Mouse (Mus musculus): ENCODE results near the gene Ankrd36. TPM values are rescaled to one million over a fixed set of nuclear protein-coding genes. Genes with fewer than 3 reads are reported as not detected.

Gene Ankrd36
- polyA plus RNA-seq, 1 experiment from 2014 or later: 0.09 TPM

DNA sequence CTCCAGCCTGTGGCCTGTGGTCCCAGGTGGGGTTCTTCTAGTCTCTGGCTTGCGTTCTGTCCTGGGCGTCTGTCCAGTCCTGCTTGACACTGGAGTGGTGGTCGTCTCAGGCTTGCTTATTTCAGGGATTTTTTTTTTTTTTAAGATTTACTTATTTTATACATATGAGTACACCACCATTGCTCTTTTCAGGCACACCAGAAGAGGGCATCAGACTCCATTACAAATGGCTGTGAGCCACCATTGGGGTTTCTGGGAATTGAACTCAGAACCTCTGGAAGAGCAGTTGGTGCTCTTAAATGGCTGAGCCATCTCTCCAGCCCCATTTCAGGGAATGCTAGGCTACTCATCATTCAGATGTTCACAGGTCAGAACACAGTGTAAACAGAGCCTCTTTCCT lies 9.2 kb upstream of the Ankrd36 start:
- Histone ChIP-seq H3K4me3 (no peak overlapping the region), H3K4me2 (no peak overlapping the region), H3K9me3 (no peaks in the 10 kb centered on the region), H3K27ac (no peak overlapping the region), H3K27me3 (no peaks in the 10 kb centered on the region), H3K4me1 (no peaks in the 10 kb centered on the region), H3K36me3 (no peaks in the 10 kb centered on the region), H3K9ac (no peak overlapping the region)
- 56% methylated on average over 3 of the region's 3 CpGs for WGBS
- ATAC-seq (ENCODE audit: borderline replicate concordance, extremely low read depth, low FRiP score, low TSS enrichment): no peak

DNA sequence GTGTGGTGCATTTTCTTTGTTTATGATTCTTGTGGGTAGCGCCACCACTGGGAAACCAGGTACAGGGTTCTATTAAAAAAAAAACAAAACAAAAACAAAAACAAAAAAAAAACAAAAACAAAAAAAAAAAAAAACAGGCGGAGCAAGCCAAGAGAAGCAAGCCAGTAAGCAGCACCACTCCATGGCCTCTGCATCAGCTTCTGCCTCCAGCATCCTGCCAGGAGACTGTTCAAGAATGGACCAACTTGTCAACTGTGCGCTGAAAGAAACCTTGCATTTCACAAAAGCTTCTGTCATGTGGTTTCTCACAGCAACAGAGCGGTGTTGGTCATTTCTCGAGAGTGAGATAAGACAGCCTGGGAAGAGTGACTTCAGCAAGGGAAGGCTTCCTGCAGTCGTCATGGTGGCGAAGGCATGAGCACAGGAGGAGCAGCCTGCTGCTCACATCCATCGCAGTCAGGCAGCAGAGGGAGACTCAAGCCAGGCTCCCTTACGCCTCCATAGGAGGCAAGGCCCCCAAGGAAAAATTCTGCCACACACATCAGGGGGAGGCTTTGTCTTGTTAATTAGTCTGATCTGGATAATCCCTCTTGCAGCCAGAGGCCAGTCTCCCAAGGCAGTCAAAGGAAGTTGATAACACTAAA lies 6.7 kb upstream of the Ankrd36 start:
- no peaks in the 10 kb centered on the region for H3K9me3 ChIP-seq
- no peaks in the 10 kb centered on the region for H3K36me3 ChIP-seq
- H3K27me3 ChIP-seq: no peaks in the 10 kb centered on the region
- ATAC-seq (ENCODE audit: borderline replicate concordance, extremely low read depth, low FRiP score, low TSS enrichment): no peak
- no peak overlapping the region for H3K9ac ChIP-seq
- H3K27ac ChIP-seq: no peak overlapping the region
- WGBS: 29% methylated on average over 9 of the region's 9 CpGs
- no peak overlapping the region for H3K4me3 ChIP-seq
- H3K4me2 ChIP-seq: no peak overlapping the region
- no peaks in the 10 kb centered on the region for H3K4me1 ChIP-seq

DNA sequence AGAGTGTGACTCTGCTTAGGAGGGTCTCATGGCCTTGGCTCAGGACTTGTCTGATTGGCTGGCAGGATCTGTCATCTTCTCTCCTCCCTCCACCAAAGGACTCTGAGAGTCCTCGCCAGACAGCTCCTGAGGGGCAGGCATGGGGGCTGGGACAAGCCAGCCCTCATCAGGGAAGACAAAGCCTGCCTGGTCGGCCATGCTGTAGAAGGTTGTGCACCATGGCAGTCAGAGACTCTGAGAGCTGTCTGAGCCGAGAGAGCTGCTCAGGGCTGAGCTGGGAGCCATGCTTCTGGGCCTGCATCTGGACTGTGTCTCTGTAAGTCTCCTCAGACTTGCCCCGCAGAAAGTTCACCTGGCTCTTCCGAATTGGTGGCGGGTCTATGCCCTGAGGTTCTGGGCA lies 5.6 kb upstream of the Ankrd36 start:
- Histone ChIP-seq H3K9ac (no peak overlapping the region), H3K4me2 (no peak overlapping the region), H3K4me1 (no peaks in the 10 kb centered on the region), H3K9me3 (no peaks in the 10 kb centered on the region), H3K27ac (no peak overlapping the region), H3K4me3 (no peak overlapping the region), H3K27me3 (no peaks in the 10 kb centered on the region), H3K36me3 (no peaks in the 10 kb centered on the region)
- no peak for ATAC-seq (ENCODE audit: borderline replicate concordance, extremely low read depth, low FRiP score, low TSS enrichment)
- 63% methylated on average over 6 of the region's 6 CpGs for WGBS

DNA sequence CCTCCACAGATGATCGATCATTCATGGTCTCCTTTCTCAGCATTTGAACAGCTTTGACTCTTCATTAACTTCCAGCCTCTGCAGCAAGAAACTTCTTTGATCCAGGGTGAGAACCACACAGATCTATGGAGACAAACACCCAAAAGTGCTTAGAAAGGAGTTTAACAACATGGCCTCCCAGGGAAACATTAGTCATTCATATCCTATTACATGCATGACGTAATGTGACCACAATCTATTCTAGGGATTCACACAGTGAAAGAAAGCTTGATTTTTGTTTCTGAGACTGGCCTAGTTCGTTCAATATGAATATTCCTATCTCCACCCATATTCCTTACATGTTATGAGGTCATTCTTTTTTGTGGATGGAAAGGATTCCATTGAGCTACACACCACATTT lies 3.9 kb upstream of the Ankrd36 start:
- H3K4me1 ChIP-seq: no peaks in the 10 kb centered on the region
- no peak overlapping the region for H3K4me2 ChIP-seq
- no peak for ATAC-seq (ENCODE audit: borderline replicate concordance, extremely low read depth, low FRiP score, low TSS enrichment)
- H3K27me3 ChIP-seq: no peaks in the 10 kb centered on the region
- no peak overlapping the region for H3K27ac ChIP-seq
- H3K4me3 ChIP-seq: no peak overlapping the region
- 84% methylated on average over 3 of the region's 3 CpGs for WGBS
- no peaks in the 10 kb centered on the region for H3K36me3 ChIP-seq
- H3K9me3 ChIP-seq: no peaks in the 10 kb centered on the region
- H3K9ac ChIP-seq: no peak overlapping the region

DNA sequence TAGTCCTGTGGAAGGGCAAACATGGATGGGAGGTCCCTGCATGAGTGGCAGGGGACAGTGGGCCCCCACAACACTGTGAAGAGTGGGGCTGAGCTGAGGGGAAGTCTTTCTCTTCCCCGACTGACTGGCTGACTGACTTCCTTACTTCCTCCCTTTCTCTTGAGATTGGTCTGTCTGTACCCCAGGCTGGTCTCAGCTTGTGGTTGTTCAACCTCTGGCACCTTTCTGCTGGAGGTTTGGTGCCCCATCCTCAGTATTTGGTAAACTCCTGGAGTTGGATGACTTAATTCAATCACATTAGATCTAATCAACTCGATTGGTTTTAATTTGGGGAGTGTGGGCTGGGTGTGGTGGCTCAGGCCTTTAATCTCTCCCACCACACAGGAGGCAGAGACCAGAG lies 3.0 kb upstream of the Ankrd36 start:
- Histone ChIP-seq H3K27me3 (no peaks in the 10 kb centered on the region), H3K4me3 (no peak overlapping the region), H3K36me3 (no peaks in the 10 kb centered on the region), H3K9me3 (no peaks in the 10 kb centered on the region), H3K4me2 (no peak overlapping the region), H3K9ac (no peak overlapping the region), H3K4me1 (no peaks in the 10 kb centered on the region), H3K27ac (no peak overlapping the region)
- 49% methylated on average over 2 of the region's 2 CpGs for WGBS
- no peak for ATAC-seq (ENCODE audit: borderline replicate concordance, extremely low read depth, low FRiP score, low TSS enrichment)

DNA sequence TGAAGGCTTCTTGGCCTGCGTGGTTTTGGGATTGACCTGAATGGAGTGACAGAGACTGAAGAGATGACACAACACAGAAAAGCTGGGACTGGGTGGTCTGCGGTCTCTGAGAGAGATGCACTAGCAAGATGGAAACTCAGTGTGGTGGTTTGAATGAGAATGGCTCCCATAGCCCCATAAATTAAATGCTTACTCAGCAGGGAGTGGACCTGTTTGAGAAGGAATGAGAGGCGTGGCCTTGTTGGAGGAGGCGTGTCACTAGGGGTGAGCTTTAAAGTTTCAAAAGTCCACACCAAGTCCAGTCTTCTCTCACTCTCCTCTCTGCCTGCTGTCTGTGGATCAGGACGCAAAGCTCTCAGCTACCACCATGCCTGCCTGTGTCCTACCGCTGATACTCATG lies 1.8 kb upstream of the Ankrd36 start:
- no peaks in the 10 kb centered on the region for H3K4me1 ChIP-seq
- 95% methylated on average over 6 of the region's 6 CpGs for WGBS
- H3K9me3 ChIP-seq: no peaks in the 10 kb centered on the region
- no peak overlapping the region for H3K27ac ChIP-seq
- H3K4me2 ChIP-seq: no peak overlapping the region
- no peak overlapping the region for H3K9ac ChIP-seq
- no peak for ATAC-seq (ENCODE audit: borderline replicate concordance, extremely low read depth, low FRiP score, low TSS enrichment)
- no peak overlapping the region for H3K4me3 ChIP-seq
- H3K36me3 ChIP-seq: no peaks in the 10 kb centered on the region
- no peaks in the 10 kb centered on the region for H3K27me3 ChIP-seq

DNA sequence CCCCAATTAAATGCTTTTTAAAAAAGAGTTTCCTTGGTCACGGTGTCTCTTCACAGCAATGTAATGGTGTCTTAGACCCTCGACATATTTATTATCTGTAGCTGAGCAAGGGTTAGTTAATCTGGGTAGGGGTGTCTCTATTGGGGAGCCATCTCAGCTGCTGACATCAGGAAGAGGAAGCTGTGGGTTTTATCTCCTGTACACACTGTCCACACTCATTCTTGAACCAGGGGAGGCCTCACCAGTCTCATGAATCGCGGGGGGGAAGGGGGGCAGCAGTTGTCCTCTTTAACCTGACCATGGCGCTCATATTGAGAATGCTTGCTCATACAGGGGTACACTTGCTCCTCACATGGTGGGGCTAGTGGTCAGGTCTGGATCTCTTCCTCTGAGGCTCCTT lies 1.4 kb upstream of the Ankrd36 start:
- H3K4me1 ChIP-seq: no peaks in the 10 kb centered on the region
- H3K9me3 ChIP-seq: no peaks in the 10 kb centered on the region
- no peak overlapping the region for H3K4me2 ChIP-seq
- WGBS: 96% methylated on average over 5 of the region's 5 CpGs
- no peak overlapping the region for H3K9ac ChIP-seq
- no peak for ATAC-seq (ENCODE audit: borderline replicate concordance, extremely low read depth, low FRiP score, low TSS enrichment)
- no peaks in the 10 kb centered on the region for H3K36me3 ChIP-seq
- H3K27me3 ChIP-seq: no peaks in the 10 kb centered on the region
- H3K4me3 ChIP-seq: no peak overlapping the region
- H3K27ac ChIP-seq: no peak overlapping the region

DNA sequence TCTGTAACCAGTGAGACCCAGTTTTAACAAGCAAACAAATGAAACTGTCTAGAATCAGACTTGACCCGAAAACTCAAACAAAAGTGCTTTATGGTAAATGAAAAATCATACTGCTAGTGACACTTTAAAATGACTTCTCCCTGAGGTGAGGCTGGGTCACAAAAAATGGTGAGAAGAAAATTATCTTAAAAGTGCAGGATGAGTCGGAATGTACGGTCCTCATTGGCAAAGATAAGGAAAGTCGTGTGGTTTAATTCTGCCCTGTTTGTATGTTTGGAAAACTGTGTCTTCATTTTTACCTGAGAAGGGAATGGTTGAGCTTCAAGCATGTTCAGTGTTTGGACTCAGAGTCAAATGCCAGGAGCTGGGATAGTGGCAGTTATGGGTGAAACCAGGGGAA lies 2.4 kb downstream of the Ankrd36 start:
- no peaks in the 10 kb centered on the region for H3K9me3 ChIP-seq
- H3K4me2 ChIP-seq: no peak overlapping the region
- WGBS: 82% methylated on average over 4 of the region's 4 CpGs
- no peak overlapping the region for H3K27ac ChIP-seq
- H3K27me3 ChIP-seq: no peaks in the 10 kb centered on the region
- ATAC-seq (ENCODE audit: borderline replicate concordance, extremely low read depth, low FRiP score, low TSS enrichment): no peak
- no peaks in the 10 kb centered on the region for H3K36me3 ChIP-seq
- H3K4me3 ChIP-seq: no peak overlapping the region
- no peaks in the 10 kb centered on the region for H3K4me1 ChIP-seq
- H3K9ac ChIP-seq: no peak overlapping the region

DNA sequence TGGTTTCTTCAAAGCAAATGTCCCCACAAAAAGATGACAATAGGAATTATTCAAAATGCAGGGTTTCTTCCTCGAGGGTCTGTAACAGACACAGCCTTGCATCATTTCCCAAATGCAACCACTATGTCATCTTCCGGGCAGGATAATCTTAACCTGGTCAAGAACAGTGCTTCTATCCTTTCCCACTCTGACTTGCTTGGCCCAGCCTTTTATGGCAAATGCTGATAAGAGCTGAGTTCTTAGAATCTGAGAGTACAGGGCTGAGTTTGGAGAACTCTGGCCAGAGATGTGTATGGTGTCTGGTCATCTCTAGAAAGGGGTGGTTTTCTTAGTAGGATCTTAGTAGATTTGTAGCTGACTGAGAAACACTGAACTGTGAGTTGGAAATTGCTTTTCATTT lies 4.3 kb downstream of the Ankrd36 start:
- Histone ChIP-seq H3K27ac (no peak overlapping the region), H3K9me3 (no peaks in the 10 kb centered on the region), H3K4me1 (no peaks in the 10 kb centered on the region), H3K9ac (no peak overlapping the region), H3K4me2 (no peak overlapping the region), H3K4me3 (no peak overlapping the region), H3K27me3 (no peaks in the 10 kb centered on the region), H3K36me3 (no peaks in the 10 kb centered on the region)
- no peak for ATAC-seq (ENCODE audit: borderline replicate concordance, extremely low read depth, low FRiP score, low TSS enrichment)
- WGBS: 76% methylated on average over 2 of the region's 2 CpGs

DNA sequence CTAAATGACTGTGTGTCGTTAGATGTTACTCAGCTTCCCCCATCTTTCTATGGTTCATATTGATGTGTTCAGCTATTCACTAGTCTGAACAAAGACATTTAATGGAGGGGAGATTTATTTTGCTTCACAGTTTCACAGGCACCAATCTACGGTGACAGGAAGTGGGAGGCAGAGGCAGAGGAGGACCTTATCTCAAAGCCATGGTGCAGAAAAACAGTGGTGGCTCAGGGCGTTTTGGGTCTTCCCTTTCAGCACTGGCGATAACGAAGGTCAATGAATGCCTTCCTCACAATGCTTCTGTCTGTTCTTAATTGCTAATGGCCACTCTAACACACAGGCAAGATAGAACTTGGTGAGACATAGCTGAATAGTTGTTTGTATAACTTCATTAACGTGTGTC lies 5.6 kb downstream of the Ankrd36 start:
- no peak for ATAC-seq (ENCODE audit: borderline replicate concordance, extremely low read depth, low FRiP score, low TSS enrichment)
- WGBS: 61% methylated on average over 6 of the region's 6 CpGs
- no peaks in the 10 kb centered on the region for H3K27me3 ChIP-seq
- no peak overlapping the region for H3K4me2 ChIP-seq
- H3K9me3 ChIP-seq: no peaks in the 10 kb centered on the region
- H3K9ac ChIP-seq: no peak overlapping the region
- no peak overlapping the region for H3K4me3 ChIP-seq
- H3K36me3 ChIP-seq: no peaks in the 10 kb centered on the region
- H3K4me1 ChIP-seq: no peaks in the 10 kb centered on the region
- no peak overlapping the region for H3K27ac ChIP-seq

DNA sequence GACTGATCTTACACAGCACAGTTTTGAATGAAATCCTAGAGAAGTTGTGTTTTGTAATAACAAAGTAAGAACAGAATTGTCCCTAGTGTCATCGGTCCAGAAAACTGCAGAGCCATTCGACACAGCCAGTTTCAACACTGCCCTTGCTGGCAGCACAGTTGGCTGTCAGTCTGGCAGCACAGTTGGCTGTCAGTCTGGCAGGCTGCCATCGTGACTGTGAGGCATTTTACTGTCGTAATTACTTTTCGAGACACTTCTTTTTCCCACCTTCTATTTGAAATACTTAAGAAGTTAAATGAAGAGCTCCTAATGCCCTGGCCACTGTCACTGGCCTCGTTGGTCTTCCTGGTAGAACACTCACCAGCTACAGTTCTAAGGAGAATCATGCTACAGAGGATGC lies 22.9 kb downstream of the Ankrd36 start:
- Histone ChIP-seq H3K36me3 (no peaks in the 10 kb centered on the region), H3K4me2 (no peak overlapping the region), H3K27ac (no peak overlapping the region), H3K9me3 (no peaks in the 10 kb centered on the region), H3K9ac (no peak overlapping the region), H3K4me3 (no peak overlapping the region), H3K27me3 (no peaks in the 10 kb centered on the region), H3K4me1 (peaks cover 9% of the 10 kb centered on the region)
- WGBS: 37% methylated on average over 6 of the region's 6 CpGs
- ATAC-seq (ENCODE audit: borderline replicate concordance, extremely low read depth, low FRiP score, low TSS enrichment): no peak

DNA sequence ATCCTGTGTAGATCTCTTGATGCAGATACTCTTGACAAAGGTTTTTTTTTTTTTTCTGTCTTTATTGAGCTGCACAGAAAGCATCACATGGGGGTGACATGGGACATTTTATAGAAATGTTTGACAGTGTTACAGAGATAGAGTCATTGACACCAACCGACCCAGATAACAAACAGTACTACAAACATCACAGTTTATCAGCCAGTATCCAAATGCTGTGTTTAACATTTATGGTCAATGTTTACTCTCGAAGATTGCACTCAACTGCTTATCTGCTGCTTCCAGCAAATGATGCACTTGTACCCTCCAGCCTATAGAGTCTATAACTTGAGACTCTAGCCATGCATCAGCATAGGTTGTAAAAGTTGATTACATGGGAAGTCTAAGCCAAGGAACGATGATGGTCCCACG lies 25.9 kb downstream of the Ankrd36 start:
- H3K9me3 ChIP-seq: no peaks in the 10 kb centered on the region
- WGBS: 68% methylated on average over 4 of the region's 4 CpGs

DNA sequence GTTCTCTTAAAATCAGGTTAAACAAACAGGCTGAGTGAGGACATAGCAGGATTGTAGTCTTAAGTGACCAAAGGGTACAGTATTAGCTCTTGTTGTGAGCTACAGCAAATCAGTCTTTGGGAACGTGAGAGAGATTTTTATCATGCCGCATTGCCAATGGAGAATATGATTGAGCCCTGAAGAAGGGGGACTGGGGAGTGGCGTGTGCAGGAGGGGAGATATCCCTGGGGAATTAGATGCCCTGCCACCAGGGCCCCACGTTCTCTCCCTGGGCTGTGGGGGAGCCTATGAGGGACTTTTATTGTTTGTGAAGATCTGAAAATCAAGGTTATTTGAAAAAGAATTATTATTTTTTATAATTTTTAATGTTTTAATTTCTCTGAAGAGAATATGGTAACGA lies 26.3 kb downstream of the Ankrd36 start:
- whole genome bisulfite sequencing: 83% methylated on average over 5 of the region's 5 CpGs
- H3K36me3 ChIP-seq: no peaks in the 10 kb centered on the region
- ATAC-seq (ENCODE audit: borderline replicate concordance, extremely low read depth, low FRiP score, low TSS enrichment): no peak
- no peak overlapping the region for H3K4me3 ChIP-seq
- H3K27me3 ChIP-seq: no peaks in the 10 kb centered on the region
- no peaks in the 10 kb centered on the region for H3K9me3 ChIP-seq
- H3K4me2 ChIP-seq: no peak overlapping the region
- no peak overlapping the region for H3K27ac ChIP-seq
- no peak overlapping the region for H3K9ac ChIP-seq
- H3K4me1 ChIP-seq: peaks cover 9% of the 10 kb centered on the region

More for the DNA sequence above, 25.9 kb downstream of the Ankrd36 start:
- Histone ChIP-seq H3K27ac (no peak overlapping the region), H3K36me3 (no peaks in the 10 kb centered on the region), H3K4me1 (peaks cover 9% of the 10 kb centered on the region), H3K27me3 (no peaks in the 10 kb centered on the region), H3K4me3 (no peak overlapping the region), H3K9ac (no peak overlapping the region), H3K4me2 (no peak overlapping the region)
- no peak for ATAC-seq (ENCODE audit: borderline replicate concordance, extremely low read depth, low FRiP score, low TSS enrichment)
